Mouse (Mus musculus) adrenal gland, adult 2 months (tissue): ENCODE measurements around the gene H2-M10.1. TPM values are rescaled to one million over a fixed set of nuclear protein-coding genes. Genes with fewer than 3 reads are reported as not detected.
"Not testable (repeated sequence)": the region's sequence is repeated elsewhere in the genome, so short reads cannot be mapped to it uniquely, and the experiment has no call there.

Experiments used
- DNase-seq: peaks from one replicate; pipeline ENCODE4 v3.0.0; 2021
- long read RNA-seq: library from polyadenylated mRNA; stranded (forward); transcript quantifications from one replicate; pipeline ENCODE4 v2.0.0, GENCODE M21; 2021
- polyA plus RNA-seq: library from polyadenylated mRNA; depleted of rRNA; stranded (reverse); fragments of >200 nt; gene quantifications from 2 replicates; pipeline ENCODE4 v1.2.3, GENCODE M21; 2012; rRNA removed
- total RNA-seq, 2 experiments: library from RNA; stranded (reverse); gene quantifications; 2 replicates each; pipeline ENCODE4 v1.2.3; 2021

The H2-M10.1 gene
- not detected for total RNA-seq
- polyA plus RNA-seq = not detected in 2 replicates
- long read RNA-seq = 0 reads

DNA sequence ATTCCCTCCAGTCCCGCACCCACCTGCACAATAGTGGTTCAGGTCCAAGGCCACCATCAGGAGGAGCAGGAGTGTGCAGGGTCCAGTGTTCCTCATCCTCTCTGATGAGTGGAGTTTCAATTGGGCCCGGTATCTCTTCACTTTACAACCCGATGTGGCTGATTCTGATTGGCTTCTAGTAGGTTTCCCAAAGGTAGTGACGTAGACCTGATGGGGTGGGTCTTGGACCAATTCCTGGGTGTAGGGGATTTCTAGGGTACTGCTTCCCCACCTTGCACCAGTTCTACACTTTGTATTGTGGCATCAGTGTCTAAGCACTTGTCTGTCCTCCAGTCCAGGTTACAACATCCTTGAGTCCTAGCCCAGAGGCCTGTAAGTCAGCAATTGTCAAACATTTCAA, at the start of gene H2-M10.1:
Gene H2-M10.1, minus strand, starts transcription at position 101 of the 400 bp plus-strand sequence.
- no peak for DNase-seq

DNA sequence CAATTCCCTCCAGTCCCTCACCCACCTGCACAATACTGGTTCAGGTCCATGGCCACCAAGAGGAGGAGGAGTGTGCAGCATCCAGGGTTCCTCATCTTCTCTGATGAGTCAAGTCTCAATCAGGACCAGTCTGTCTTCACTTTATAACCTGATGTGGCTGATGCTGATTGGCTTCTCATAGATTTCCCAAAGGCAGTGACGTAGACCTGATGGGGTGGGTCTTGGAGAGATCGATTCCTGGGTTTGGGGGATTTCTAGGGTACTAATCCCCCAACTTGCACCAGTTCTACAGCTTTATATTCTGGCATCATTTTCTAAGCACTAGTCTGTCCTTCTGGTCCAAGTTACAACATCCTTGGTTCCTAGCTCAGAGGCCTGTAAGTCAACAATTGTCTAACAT, 42.4 kb upstream of the H2-M10.1 start, which contains the start of gene H2-M10.3:
Gene H2-M10.3, minus strand, starts transcription at position 101 of the 400 bp plus-strand sequence.
- DNase-seq = not testable (repeated sequence)

DNA sequence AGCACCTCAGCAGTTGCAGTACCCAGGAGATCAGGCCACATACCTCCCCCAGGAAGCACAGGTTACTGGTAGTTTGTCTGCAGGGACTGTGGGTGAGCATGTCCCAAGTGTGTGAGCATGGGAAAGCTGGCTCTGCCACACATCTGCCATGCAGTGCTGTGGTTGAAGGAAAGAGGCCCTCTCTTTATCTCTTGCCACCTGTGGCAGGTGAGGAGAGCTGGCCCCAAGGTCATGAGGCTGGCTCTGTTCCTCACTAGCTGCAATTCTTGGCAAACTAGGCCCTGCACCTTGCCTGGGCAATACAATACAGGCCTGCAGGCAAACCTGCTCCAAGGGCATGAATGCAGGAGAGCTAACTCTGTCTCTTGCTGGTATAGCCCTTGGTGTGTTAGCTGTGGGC, 36.4 kb upstream of the H2-M10.1 start:
- not testable (repeated sequence) for DNase-seq

DNA sequence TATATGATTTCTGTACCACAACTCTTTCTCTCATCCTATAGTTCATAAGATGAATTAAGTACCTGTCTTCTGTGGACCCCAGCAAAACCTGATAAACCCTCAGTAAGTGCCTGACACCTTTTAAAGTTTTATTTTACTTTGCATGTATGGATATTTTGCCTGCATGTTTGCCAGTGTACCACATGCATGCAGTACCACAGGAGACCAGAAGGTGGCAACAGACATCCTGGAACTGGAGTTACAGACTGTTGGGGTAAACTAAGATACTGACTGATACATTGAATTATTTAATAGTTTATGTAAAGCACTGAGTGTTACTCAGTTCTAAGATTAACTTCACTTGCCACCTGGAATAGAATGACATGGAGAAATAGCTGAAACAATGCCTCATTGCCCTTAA, 31.6 kb upstream of the H2-M10.1 start:
- DNase-seq = peak; percentile 9

DNA sequence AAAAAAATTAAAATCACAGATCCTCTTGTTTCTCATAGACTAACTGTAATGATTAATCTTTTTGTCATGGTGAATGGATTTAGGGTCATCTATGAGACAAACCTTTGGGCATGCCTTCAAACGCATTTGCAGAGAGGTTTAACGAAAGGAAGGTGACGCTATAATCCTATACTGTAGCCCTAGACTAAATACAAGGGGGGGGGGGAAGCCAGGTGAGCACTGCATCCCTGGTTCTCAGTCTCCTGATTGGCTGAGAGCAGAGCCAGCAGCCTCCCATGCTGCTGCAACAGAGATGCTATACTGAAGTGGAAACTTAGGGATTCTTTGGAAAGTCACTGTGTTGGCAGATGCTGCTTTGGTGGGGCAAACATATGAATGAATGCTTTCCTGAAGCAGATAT, 29.8 kb upstream of the H2-M10.1 start:
- no peak for DNase-seq

DNA sequence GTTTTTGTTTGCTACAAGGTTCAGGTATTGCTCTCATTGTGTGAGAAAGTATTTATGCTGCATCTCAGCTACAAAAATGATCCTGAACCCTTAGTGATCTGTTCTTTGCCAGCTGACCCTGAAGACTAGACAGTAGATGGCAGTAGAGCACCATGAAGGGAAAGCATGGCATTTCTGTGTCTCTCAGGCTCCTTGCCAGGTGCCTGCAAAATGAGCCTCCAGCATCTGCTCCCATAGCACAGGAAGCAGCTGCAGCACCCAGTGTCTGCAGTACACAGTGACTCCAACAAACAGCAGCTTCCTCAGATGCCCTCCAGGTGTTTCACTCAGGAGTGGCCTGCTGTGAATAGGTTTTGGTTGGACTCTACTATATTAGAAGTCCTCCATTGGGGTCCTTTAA, 29.4 kb upstream of the H2-M10.1 start:
- peak; percentile 46 for DNase-seq

DNA sequence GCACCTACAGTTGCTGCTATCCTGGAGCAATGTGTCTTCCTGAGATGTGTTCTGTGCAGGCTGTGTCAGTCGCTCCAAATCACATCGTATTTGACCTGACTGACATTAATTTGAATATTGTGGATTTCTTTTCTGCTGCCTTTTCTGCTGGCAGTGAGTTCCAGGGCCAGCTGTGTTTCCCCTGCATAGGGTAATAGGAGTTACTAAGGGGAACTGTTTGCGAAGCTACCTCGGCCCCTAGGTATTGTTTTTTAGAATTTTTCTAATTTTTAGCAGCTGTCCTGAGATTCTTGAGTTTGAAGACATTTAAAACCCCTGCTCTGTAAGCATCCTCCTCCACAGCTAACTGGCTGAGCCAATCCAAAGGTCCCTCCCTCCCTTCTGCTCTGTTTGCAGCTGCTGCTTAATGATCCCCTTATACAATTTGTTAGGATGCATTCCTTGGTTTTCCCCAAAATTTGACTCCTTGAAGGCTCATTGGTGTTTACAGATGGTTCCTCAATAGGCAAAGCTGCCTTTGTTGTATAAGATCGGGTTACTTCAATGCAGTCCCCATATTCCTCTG, 10.2 kb downstream of the H2-M10.1 start:
- no peak for DNase-seq

DNA sequence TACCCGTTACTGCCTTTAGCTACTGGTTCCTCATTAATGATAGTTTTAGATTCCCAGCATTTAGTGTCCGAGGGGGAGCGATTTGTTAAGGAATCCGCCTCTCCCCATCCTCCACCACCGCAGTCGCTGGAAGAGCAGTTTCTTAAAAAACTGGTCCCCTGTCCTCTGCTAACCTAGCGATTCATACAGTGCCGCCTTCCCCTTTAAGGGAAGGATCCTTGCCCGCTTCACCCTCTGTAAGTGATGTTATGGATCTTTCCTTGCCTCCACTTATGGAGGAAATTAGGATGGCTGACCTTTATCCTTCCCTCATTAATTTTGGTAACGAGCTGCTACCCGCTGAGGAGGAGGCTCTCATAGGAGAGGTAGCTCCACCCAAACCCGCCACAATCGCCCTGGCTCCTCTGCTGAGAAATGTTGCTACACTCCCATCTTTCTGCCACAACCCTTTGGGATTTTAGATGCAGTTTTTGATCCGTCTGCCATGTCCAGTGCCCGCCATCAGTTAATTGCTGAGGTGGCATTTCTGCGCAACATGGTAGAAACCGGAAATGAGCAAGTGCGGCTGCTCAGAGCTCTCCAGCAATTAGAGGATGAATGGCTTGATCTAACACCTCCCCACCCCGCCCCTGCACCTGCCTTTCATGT, 10.8 kb downstream of the H2-M10.1 start:
- peak; percentile 70 for DNase-seq

DNA sequence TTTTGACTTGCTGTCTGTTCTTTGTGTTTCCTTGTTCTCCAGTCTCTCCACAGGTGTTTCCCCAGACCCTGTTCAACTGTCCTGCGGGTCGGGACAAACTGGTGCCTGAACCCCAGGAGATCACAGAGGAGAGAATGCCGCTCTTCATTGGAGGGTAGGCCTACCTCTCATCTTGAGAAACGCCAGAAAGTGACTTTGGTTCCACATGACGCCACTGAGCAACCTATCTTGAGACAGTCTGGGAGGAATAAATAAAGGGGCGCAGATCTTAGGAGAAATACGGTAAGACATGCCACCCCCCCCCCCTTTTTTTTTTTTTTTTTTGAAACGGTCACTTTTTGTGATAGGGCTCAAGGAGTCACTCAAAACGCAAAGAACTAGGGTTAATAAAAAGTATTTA, 11.4 kb downstream of the H2-M10.1 start:
- peak; percentile 4 for DNase-seq

DNA sequence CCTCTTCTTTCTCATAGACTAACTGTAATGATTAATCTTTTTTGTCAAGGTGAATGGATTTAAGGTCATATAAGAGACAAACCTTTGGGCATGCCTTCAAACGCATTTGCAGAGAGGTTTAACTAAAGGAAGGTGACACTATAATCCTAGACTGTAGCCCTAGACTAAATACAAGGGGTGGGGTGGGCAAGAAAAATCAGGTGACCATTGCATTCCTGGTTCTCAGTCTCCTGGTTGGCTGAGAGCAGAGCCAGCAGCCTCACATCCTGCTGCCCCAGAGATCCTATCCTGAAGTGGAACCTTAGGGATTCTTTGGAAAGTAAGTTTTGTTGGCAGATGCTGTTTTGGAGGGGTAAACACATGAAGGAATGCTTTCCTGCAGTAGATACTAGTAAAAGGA, 16.7 kb downstream of the H2-M10.1 start:
- DNase-seq = no peak

DNA sequence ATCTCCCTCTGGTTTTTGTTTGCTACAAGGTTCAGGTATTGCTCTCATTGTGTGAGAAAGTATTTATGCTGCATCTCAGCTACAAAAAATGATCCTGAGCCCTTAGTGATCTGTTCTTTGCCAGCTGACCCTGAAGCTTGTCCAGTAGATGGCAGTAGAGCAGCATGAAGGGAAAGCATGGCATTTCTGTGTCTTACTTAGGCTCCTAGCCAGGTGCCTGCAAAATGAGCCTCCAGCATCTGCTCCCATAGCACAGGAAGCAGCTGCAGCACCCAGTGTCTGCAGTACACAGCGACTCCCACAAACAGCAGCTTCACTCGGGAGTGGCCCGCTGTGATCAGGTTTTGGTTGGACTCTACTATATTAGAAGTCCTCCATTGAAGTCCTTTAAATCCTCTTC, 17.1 kb downstream of the H2-M10.1 start:
- DNase-seq = peak; percentile 68

DNA sequence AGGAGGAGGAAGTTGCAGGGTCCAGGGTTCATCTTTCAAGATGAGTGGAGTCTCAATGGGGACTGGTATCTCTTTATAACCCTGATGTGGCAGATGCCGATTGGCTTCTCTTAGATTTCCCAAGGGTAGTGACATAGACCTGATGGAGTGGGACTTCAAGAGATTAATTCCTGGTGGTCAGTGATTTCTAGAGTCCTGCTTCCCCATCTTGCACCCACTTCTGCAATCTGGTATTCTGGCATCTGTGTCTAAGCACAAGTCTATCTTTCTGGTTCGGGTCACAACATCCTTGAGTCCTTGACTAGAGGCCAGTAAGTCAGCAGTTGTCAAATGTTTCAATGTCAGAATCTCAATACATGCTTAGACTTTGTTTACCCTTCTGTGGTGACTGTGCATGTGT, 39.6 kb downstream of the H2-M10.1 start, which contains the start of gene H2-M10.2:
Gene H2-M10.2, minus strand, starts transcription at position 101 of the 400 bp plus-strand sequence.
- no peak for DNase-seq

DNA sequence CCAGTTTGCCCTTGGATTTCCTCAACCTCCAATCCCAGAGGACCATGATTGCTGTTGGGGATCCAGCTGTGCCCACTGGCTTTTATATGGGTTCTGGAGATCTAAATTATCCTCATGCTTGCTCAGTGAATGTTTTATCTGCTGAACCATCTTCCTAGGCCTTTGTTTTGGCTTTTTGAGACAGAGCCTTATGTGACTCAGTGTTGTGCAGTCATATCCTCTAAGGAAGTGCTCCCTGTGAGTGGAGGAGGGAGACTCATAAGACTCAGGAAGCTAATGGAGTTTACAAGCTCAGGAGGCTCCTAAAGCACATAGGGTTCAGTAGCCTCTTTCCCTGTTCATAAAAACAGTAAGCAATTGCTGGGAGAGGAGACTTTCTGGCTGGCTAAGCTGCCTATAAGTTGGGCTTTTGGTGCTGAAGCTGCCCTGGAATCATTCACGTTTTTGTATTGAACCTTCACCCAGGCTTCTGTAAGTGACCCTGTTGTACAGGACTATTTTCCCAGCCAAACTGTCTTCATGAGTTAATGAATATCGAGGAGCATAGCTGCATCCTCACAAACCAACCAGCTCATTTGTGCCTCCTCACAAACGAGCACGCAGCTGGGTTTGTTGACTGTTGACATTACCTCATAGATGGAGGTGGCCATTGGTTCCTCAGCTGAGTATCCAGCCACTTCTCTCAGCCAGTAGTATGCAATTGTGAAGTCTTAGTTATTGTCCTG, 44.3 kb downstream of the H2-M10.1 start:
- no peak for DNase-seq

DNA sequence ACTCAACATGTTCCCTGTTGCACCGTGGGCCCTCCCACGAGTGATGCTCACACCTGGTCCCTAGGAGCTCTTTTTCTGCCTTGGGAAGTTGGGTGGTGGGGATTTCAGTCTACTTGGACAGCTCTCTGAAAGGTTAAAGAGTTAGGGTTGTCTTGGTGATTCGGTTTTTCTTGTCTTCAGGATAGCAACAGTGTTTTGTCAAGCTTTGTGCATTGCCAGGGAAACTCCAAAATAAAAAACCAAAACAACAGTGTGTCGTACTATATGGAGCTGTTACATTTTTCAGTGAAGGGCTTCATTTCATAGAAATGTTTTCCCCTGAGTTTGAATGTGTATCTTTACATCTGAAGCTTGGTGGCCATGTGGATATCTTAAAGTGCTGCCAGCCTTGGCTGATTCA, 51.2 kb downstream of the H2-M10.1 start:
- DNase-seq = no peak

DNA sequence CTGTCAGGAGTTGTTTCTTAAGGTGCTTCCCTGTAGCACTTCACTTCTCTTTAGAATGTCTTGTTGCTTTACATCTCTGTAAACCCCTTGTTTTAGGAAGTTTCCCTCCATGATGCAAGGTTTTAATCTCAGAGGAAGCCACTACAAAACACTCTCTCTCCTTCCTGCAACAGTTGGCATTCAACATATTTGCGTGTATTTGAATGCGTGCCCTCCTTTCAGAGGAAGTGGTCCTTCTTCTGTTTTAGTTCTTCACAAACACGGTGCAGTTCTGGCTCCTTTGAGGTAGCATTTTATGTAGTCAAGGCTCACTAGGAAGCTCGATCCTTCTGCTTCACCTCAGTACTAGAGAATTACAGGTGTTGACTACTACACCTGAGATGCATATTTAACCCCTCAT, 52.2 kb downstream of the H2-M10.1 start:
- no peak for DNase-seq

Other genes starting within 250 kb of the H2-M10.1 start
- under 1 TPM in 1 of 2 experiments, not detected in 1; 0.41 TPM for gene Gm19684, start 204.5 kb downstream of the H2-M10.1 start, total RNA-seq
- 0.33 and 0.36 TPM in 2 replicates for gene Gm19684, start 204.5 kb downstream of the H2-M10.1 start, polyA plus RNA-seq
- gene Gm7030, start 196.7 kb downstream of the H2-M10.1 start, total RNA-seq = not detected
- gene Gm7030, start 196.7 kb downstream of the H2-M10.1 start, polyA plus RNA-seq = not detected in 2 replicates
- not detected for gene Gm8909, start 157.6 kb downstream of the H2-M10.1 start, total RNA-seq
- gene Gm8909, start 157.6 kb downstream of the H2-M10.1 start, polyA plus RNA-seq = 0.19 TPM in 1 of 2 replicates, not detected in the other
- not detected for gene H2-T3, start 135.9 kb downstream of the H2-M10.1 start, total RNA-seq
- gene H2-T3, start 135.9 kb downstream of the H2-M10.1 start, polyA plus RNA-seq = not detected in 2 replicates
- gene Rpp21, start 68.1 kb downstream of the H2-M10.1 start, total RNA-seq = 10 to 100 TPM; 43.6 to 60.5 TPM
- gene Rpp21, start 68.1 kb downstream of the H2-M10.1 start, polyA plus RNA-seq = 89.4 and 106 TPM in 2 replicates
- 10 to 100 TPM; 16.1 to 18.4 TPM for gene Trim39, start 53.9 kb downstream of the H2-M10.1 start, total RNA-seq
- gene Trim39, start 53.9 kb downstream of the H2-M10.1 start, polyA plus RNA-seq = 14.1 and 14.7 TPM in 2 replicates
- gene H2-M10.2, start 39.7 kb downstream of the H2-M10.1 start, total RNA-seq = not detected
- not detected in 2 replicates for gene H2-M10.2, start 39.7 kb downstream of the H2-M10.1 start, polyA plus RNA-seq
- gene H2-M10.3, start 42.3 kb upstream of the H2-M10.1 start, total RNA-seq = not detected
- gene H2-M10.3, start 42.3 kb upstream of the H2-M10.1 start, polyA plus RNA-seq = not detected in 2 replicates
- gene H2-M10.4, start 136.2 kb upstream of the H2-M10.1 start, total RNA-seq = not detected
- gene H2-M10.4, start 136.2 kb upstream of the H2-M10.1 start, polyA plus RNA-seq = not detected in 2 replicates
- gene H2-M11, start 220.9 kb upstream of the H2-M10.1 start, total RNA-seq = not detected
- gene H2-M11, start 220.9 kb upstream of the H2-M10.1 start, polyA plus RNA-seq = not detected in 2 replicates